Mouse (Mus musculus) brain, adult 2 months (tissue): ENCODE results near the gene Slc25a3.

Experiments
- DNase-seq: peaks from one replicate; pipeline ENCODE4 v3.0.0; 2011; ENCODE audit warnings: low read depth, low spot score

The Slc25a3 gene

GRCm38 (mm10) chr10:91094251-91095104, 29.4 kb downstream of the Slc25a3 start:
- no peak for DNase-seq

GRCm38 (mm10) chr10:91092812-91093211, 31.0 kb downstream of the Slc25a3 start:
- DNase-seq: peak; percentile 73

GRCm38 (mm10) chr10:91083393-91083927, 40.4 kb downstream of the Slc25a3 start:
- DNase-seq: peak; percentile 30

DNA sequence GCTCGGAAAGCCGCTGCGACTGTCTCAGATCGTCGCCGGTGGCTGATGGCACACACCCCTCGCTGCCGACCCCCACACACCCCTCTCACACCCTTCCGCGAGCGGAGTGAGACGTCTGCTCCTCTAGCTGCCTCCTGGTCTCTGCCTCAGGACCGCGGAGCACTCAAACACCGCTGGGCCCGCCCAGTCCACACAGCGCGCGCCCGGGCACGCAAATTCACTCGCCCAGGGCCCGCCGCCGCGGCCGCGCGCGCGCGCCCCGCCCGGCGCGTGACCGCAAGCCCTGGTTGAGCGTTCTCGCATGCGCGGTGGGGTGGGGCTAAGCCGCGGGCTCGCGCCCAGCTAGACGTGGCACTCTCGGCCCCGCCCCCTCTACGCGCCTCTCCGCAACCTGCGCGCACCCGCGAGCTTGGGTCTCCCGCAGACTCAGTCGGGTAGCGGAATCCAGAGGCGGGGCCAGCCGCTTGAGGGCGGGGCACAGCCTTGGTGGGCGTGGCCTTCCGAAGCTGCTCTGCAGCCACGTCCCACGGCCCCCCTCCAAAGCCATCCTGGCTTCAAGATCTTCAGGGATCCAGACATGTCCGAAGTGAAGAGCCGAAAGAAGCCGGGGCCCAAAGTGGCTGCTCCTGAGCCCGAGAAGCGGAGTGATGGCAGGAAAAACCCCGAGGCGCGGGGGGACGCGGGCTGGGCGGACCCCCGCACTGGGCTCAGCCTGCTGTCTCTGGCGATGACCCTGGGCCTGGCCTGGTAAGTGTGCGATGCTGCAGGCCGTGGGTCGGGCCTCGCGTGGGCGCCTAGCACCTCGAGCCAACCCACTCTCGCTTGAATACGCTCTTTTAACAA, 41.1 kb downstream of the Slc25a3 start, which contains the start of the genes Apaf1 and Ikbip:
TSS of gene Apaf1 (minus strand) at position 221 of the 843 bp plus-strand sequence.
TSS of gene Ikbip (plus strand) at position 391 of the 843 bp plus-strand sequence.
- peak; percentile 99 for DNase-seq

DNA sequence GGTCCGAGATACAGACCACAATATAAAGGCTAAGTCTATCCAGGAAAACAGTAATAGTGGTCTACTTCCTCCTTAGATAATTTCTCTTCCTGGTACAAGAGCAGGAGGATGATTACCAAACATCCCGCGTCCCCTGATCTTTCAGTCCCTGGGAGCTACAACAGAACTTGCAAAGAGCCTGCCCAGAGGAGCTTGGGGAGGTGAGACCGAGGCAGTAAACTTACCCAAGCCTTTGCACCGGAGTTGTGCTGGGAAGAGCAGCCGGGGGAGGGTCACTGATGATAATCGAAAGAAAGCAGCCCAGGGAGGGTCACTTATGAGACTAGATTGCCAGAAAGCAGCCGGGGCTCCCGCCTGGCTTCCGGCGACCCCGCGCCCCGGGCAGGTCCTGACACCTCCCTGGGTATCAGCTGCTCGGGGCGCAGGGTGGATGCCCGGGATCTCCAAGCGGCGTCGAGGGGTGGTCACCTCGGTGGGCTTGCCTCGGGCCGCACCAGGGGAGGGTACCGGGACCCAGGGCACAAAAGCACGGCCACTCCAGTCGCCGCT, 41.8 kb downstream of the Slc25a3 start:
- DNase-seq: peak; percentile 15

- DNase-seq: no peak
Measured at GRCm38 (mm10) chr10:91080540-91080939, 43.3 kb downstream of the Slc25a3 start.

GRCm38 (mm10) chr10:91076667-91077066, 47.2 kb downstream of the Slc25a3 start:
- DNase-seq: no peak

- peak; percentile 27 for DNase-seq
Measured at GRCm38 (mm10) chr10:91073345-91073744, 50.5 kb downstream of the Slc25a3 start.

DNA sequence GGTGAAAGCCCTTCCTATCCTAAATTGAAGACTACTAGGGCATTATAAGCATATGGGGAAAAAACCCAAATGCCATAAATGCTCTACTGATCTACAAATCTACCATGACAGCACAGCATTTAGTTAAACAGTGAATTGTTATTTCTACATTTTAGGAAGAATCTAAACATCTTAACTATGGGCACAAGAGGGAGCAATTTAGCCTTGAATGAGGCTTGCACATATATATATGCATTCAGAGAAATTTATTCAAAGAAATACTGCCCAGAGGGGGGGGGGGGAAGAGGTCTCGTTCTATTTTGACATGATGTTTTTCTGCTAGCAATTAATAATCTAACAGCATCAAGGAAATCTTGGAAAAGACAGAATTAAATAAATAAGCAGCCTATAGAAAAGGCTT, 52.1 kb downstream of the Slc25a3 start:
- DNase-seq: peak; percentile 33
